Mouse (Mus musculus) Patski (cell line): ENCODE data around the gene Gm10665. TPM values are rescaled to one million over a fixed set of nuclear protein-coding genes. Genes with fewer than 3 reads are reported as not detected.
"Not testable (repeated sequence)": the region's sequence is repeated elsewhere in the genome, so short reads cannot be mapped to it uniquely, and the experiment has no call there.

Source experiments
- ATAC-seq: fragments of 100-300 bp; one replicate; pipeline ENCODE4 v1.8.0; 2021
- CTCF ChIA-PET: fragments of 350-600 bp; sonication (Branson Sonifier 250); formaldehyde crosslinking; loops from one replicate; lab custom pipeline; 2022; ENCODE audit warnings: inconsistent platforms; lab: Charles Lee
- POLR2A ChIA-PET: fragments of 350-600 bp; sonication (Branson Sonifier 250); formaldehyde crosslinking; loops from one replicate; lab custom pipeline; 2022; ENCODE audit warnings: antibody characterized with exemption, inconsistent platforms; lab: Charles Lee
- DNase-seq: peaks from one replicate; pipeline ENCODE4 v3.0.0-alpha.2; 2011; ENCODE audit warnings: low read depth, low spot score
- H3K27me3 ChIP-seq: fragments of 371-371 bp; one replicate; pipeline ENCODE4 v1.5.1; 2021
- in situ Hi-C: fragments of 300-500 bp; cut with MboI; formaldehyde crosslinking; loops from 3 replicates; pipeline ENCODE4 v1.11.1; 2018; ENCODE audit warnings: low pct_unique_long_range_greater_than_20kb, mixed read lengths
- polyA plus RNA-seq: library from polyadenylated mRNA; unstranded; gene quantifications from one replicate; pipeline ENCODE4 v1.2.3, GENCODE M21; 2021

Gm10665 gene
- not detected for polyA plus RNA-seq

DNA sequence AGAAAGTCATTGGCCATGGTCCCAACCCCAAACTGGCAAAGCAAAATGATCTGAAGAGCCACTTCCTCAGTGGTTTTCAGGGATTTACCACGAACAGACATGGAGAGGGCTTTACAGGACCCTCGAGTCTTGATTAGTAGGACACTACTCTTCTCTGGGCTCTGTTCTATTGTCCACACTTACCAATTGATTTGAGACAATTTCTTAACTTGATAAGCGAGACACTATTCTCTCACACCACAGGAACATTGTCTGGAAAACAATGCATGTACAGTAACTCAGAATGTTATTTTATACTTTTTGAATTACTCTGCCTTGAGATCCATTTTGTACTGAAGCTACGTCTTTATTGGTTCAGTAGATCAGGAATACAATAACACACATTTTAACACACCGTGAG, at the start of gene Gm10665:
TSS of gene Gm10665 (minus strand) at position 101 of the 400 bp plus-strand sequence.
- in situ Hi-C loops, H3K27me3 ChIP-seq, POLR2A ChIA-PET, CTCF ChIA-PET, ATAC-seq, DNase-seq: not testable (repeated sequence)

DNA sequence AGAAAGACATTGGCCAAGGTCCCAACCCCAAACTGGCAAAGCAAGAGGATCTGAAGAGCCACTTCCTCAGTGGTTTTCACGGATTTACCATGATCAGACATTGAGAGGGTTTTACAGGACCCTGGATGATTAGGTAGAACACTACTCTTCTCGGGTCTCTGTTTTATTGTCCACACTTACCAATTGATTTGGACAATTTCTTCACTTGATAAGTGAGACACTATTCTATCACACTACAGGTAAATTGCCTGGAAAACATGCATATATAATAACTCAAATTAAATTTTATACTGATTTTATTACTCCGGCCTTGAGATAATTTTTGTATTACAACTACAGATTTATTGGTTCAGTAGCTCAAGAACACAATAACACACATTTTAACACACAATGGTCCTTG, 35.7 kb upstream of the Gm10665 start, which contains the start of gene Vmn1r151:
TSS of gene Vmn1r151 (minus strand) at position 101 of the 400 bp plus-strand sequence.
- ATAC-seq, H3K27me3 ChIP-seq, CTCF ChIA-PET, DNase-seq, POLR2A ChIA-PET, in situ Hi-C loops: not testable (repeated sequence)

DNA sequence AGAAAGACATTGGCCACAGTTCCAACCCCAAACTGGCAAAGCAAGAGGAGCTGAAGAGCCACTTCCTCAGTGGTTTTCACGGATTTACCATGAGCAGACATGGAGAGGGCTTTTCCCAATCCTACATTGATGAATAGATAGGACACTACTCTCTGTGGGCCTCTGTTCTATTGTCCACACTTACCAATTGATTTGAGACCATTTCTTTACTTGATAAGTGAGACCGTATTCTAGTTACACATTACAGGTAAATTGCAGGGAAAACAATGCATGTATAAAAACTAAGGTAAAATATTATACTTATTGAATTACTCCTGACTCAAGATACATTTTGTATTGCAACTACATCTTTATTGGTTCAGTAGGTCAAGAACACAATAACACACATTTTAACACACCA, 25.7 kb downstream of the Gm10665 start, which contains the start of gene Vmn1r149:
TSS of gene Vmn1r149 (minus strand) at position 101 of the 400 bp plus-strand sequence.
- in situ Hi-C loops, DNase-seq, POLR2A ChIA-PET, ATAC-seq, CTCF ChIA-PET, H3K27me3 ChIP-seq: not testable (repeated sequence)

DNA sequence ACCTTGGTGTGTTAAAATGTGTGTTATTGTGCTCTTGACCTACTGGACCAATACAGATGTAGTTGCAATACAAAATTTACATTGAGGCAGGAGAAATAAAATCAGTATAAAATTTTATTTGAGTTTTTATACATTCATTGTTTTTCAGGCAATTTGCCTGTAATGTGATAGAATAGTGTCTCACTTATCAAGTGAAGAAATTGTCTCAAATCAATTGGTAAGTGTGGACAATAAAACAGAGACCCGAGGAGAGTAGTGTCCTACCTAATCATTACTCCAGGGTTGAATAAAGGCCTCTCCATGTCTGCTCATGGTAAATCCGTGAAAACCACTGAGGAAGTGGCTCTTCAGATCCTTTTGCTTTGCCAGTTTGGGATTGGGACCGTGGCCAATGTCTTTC, 50.6 kb downstream of the Gm10665 start, which contains the start of gene Vmn1r148:
TSS of gene Vmn1r148 (plus strand) at position 301 of the 400 bp plus-strand sequence.
- CTCF ChIA-PET, in situ Hi-C loops, ATAC-seq, DNase-seq, H3K27me3 ChIP-seq, POLR2A ChIA-PET: not testable (repeated sequence)

Other genes with a start within 250 kb of the Gm10665 start
- not detected for gene Gm8453, start 234.6 kb downstream of the Gm10665 start, polyA plus RNA-seq
- gene Gm4187, start 134.4 kb downstream of the Gm10665 start, polyA plus RNA-seq, result not detected
- gene Gm8660, start 93.0 kb downstream of the Gm10665 start, polyA plus RNA-seq, result not detected
- gene Vmn1r148, start 50.5 kb downstream of the Gm10665 start, polyA plus RNA-seq, result not detected
- gene Vmn1r149, start 25.8 kb downstream of the Gm10665 start, polyA plus RNA-seq, result not detected
- gene Vmn1r151, start 35.6 kb upstream of the Gm10665 start, polyA plus RNA-seq, result not detected
- gene Vmn1r152, start 58.9 kb upstream of the Gm10665 start, polyA plus RNA-seq, result not detected
- not detected for gene Gm8677, start 70.8 kb upstream of the Gm10665 start, polyA plus RNA-seq
- gene Gm4201, start 101.3 kb upstream of the Gm10665 start, polyA plus RNA-seq, result not detected
- not detected for gene Gm4565, start 124.1 kb upstream of the Gm10665 start, polyA plus RNA-seq
- gene Vmn1r155, start 193.9 kb upstream of the Gm10665 start, polyA plus RNA-seq, result not detected
- gene Gm8693, start 228.2 kb upstream of the Gm10665 start, polyA plus RNA-seq, result not detected